Mouse (Mus musculus): Measurements from ENCODE around the gene Ssbp2. TPM values are rescaled to one million over a fixed set of nuclear protein-coding genes. Genes with fewer than 3 reads are reported as not detected.

Ssbp2 gene
- polyA plus RNA-seq, 1 experiment from 2014 or later: 30.1 TPM

DNA sequence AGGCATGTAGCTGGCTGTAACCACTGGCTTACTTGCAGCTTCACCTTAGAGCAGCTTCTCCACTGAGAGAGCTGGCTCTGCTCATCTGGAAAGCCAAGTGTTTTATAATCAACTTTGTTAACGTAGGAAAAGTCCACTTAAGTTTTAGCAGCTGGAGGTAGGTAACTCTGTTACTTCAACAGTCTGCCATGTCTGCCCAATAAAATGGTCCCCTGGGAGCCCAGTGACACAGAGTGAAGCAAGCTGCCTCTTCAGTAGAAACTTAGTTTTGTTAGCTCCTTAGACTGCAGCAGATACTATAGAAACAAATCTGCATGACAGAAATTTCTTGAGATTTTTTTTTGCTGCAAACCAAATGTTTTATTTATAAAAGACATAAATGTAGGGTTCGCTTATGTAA, 202.7 kb downstream of the Ssbp2 start:
- no peaks in the 10 kb centered on the region for H3K36me3 ChIP-seq (ENCODE audit: control insufficient read depth, insufficient read depth)
- H3K9me3 ChIP-seq (ENCODE audit: control insufficient read depth): no peaks in the 10 kb centered on the region
- no peak for ATAC-seq
- H3K4me3 ChIP-seq (ENCODE audit: low read depth, low read length): no peak overlapping the region
- TF ChIP-seq CTCF (IDR thresholded peaks at IDR 0.05; ENCODE audit: low read depth): no peak
- 64% methylated on average over 2 of the region's 2 CpGs for WGBS
- no peak overlapping the region for H3K4me2 ChIP-seq (replicated peaks; ENCODE audit: low read depth)
- H3K9ac ChIP-seq (ENCODE audit: low read depth, low read length): no peak overlapping the region
- no peaks in the 10 kb centered on the region for H3K27me3 ChIP-seq (replicated peaks; ENCODE audit: control insufficient read depth, insufficient read depth, low read length)
- H3K4me1 ChIP-seq (replicated peaks; ENCODE audit: control insufficient read depth, insufficient read depth, low read length): no peaks in the 10 kb centered on the region
- no peak overlapping the region for H3K27ac ChIP-seq (ENCODE audit: low read depth, low read length)

DNA sequence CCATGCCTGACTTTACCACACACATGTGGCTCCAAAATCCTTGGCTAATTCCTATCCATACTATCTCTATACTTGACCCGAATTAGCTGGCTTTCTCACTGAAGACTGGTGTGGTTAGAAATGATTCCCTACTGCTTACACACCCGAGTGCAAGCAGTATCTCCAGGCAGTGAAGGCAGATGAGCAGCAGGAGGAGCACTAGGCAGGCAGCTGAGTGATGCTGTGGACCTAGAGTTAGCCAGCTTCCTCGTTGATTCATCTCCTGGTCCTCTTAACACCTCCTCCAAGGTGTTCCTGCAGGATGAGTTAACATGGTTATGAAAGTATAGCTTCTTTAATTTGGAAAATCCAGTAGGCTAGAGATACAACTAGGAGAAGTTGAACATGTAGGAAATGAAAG, 213.2 kb downstream of the Ssbp2 start:
- WGBS: 72% methylated on average over 3 of the region's 3 CpGs
- H3K4me2 ChIP-seq (replicated peaks; ENCODE audit: low read depth): no peak overlapping the region
- no peak for ATAC-seq
- H3K4me3 ChIP-seq (ENCODE audit: low read depth, low read length): no peak overlapping the region
- H3K36me3 ChIP-seq (ENCODE audit: control insufficient read depth, insufficient read depth): no peaks in the 10 kb centered on the region
- H3K4me1 ChIP-seq (replicated peaks; ENCODE audit: control insufficient read depth, insufficient read depth, low read length): no peaks in the 10 kb centered on the region
- no peak overlapping the region for H3K9ac ChIP-seq (ENCODE audit: low read depth, low read length)
- H3K27me3 ChIP-seq (replicated peaks; ENCODE audit: control insufficient read depth, insufficient read depth, low read length): no peaks in the 10 kb centered on the region
- peak; percentile 28 for TF ChIP-seq CTCF (IDR thresholded peaks at IDR 0.05; ENCODE audit: low read depth)
- H3K27ac ChIP-seq (ENCODE audit: low read depth, low read length): no peak overlapping the region
- H3K9me3 ChIP-seq (ENCODE audit: control insufficient read depth): no peaks in the 10 kb centered on the region

DNA sequence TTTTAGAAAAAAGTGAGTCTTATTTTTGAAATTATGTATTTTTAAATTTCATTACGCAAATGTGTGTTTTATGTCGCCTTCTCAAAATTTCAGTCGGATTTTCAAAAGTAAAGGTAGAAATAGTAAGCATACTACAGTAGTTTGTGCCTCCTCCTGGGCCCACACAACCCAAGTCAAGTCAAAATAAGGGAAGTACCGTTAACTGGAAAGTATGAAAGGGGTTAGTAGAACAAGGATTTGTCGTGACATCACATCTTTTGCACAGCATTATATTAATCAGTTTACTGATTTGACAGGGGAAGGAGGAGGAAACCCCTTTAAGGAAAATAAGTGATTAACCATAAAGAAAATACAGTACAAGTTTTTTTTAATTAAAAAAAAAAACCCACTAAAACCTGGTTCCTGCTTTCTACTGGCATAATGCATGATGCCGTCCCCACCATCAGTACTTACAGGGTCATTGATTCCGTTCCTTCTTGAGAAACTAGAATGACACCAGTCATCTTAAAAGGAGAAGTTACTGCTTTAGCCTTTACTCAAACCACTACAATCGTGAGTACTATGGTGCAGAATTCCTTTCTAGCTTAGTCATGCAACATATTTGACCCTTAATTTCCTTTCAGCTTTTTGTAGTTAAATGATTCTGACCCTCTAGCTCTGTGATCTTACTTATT, 220.8 kb downstream of the Ssbp2 start:
- Histone ChIP-seq H3K4me2 (replicated peaks; ENCODE audit: low read depth) (no peak overlapping the region), H3K9me3 (ENCODE audit: control insufficient read depth) (no peaks in the 10 kb centered on the region), H3K4me3 (ENCODE audit: low read depth, low read length) (no peak overlapping the region), H3K9ac (ENCODE audit: low read depth, low read length) (no peak overlapping the region), H3K4me1 (replicated peaks; ENCODE audit: control insufficient read depth, insufficient read depth, low read length) (no peaks in the 10 kb centered on the region), H3K36me3 (ENCODE audit: control insufficient read depth, insufficient read depth) (no peaks in the 10 kb centered on the region), H3K27ac (ENCODE audit: low read depth, low read length) (no peak overlapping the region), H3K27me3 (replicated peaks; ENCODE audit: control insufficient read depth, insufficient read depth, low read length) (no peaks in the 10 kb centered on the region)
- no peak for TF ChIP-seq CTCF (IDR thresholded peaks at IDR 0.05; ENCODE audit: low read depth)
- WGBS: 88% methylated on average over 8 of the region's 8 CpGs
- ATAC-seq: no peak

DNA sequence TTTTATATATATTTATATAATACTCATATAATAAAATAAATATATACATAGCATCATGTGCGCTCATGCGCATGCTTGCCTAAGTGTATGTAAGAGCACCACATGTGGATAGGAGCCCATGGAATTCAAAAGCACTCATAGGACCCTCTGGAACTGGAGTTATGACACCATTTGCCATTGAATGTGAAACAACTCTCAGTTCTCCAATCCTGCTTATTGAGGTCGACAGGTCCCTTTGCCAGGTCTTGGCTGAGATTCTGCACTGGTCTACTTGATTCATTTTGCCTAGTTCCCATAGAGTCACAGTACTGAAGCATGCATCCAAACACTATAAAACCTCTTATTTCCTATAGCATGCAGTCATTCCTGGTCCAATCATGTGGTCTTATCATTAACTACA, 221.4 kb downstream of the Ssbp2 start:
- TF ChIP-seq CTCF (IDR thresholded peaks at IDR 0.05; ENCODE audit: low read depth): no peak
- H3K36me3 ChIP-seq (ENCODE audit: control insufficient read depth, insufficient read depth): no peaks in the 10 kb centered on the region
- no peak overlapping the region for H3K4me2 ChIP-seq (replicated peaks; ENCODE audit: low read depth)
- no peaks in the 10 kb centered on the region for H3K27me3 ChIP-seq (replicated peaks; ENCODE audit: control insufficient read depth, insufficient read depth, low read length)
- no peak overlapping the region for H3K9ac ChIP-seq (ENCODE audit: low read depth, low read length)
- no peaks in the 10 kb centered on the region for H3K4me1 ChIP-seq (replicated peaks; ENCODE audit: control insufficient read depth, insufficient read depth, low read length)
- no peak overlapping the region for H3K4me3 ChIP-seq (ENCODE audit: low read depth, low read length)
- H3K9me3 ChIP-seq (ENCODE audit: control insufficient read depth): no peaks in the 10 kb centered on the region
- H3K27ac ChIP-seq (ENCODE audit: low read depth, low read length): no peak overlapping the region
- WGBS: 88% methylated on average over 3 of the region's 3 CpGs
- no peak for ATAC-seq

DNA sequence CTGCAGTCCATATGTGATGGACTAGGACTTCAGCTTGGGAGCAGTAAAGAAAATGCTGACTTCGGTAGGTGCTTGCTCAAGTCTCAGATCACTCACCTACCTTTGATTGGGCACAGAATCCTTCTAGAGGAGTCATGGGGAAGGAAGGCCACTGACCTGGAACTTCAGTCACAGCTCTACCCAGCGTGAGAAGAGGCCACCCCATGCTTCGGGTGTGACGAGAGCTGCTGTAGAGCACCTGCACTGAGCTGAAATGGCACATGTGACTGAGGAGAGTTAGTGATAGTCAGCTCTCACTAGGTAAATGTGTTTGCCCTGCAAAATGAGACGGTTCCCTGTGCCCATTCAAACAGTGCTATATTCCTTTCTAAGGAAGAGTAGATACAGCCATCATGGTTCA, 230.0 kb downstream of the Ssbp2 start:
- no peak overlapping the region for H3K4me3 ChIP-seq (ENCODE audit: low read depth, low read length)
- TF ChIP-seq CTCF (IDR thresholded peaks at IDR 0.05; ENCODE audit: low read depth): no peak
- no peaks in the 10 kb centered on the region for H3K9me3 ChIP-seq (ENCODE audit: control insufficient read depth)
- no peaks in the 10 kb centered on the region for H3K36me3 ChIP-seq (ENCODE audit: control insufficient read depth, insufficient read depth)
- H3K4me1 ChIP-seq (replicated peaks; ENCODE audit: control insufficient read depth, insufficient read depth, low read length): no peaks in the 10 kb centered on the region
- H3K9ac ChIP-seq (ENCODE audit: low read depth, low read length): no peak overlapping the region
- H3K27me3 ChIP-seq (replicated peaks; ENCODE audit: control insufficient read depth, insufficient read depth, low read length): no peaks in the 10 kb centered on the region
- H3K4me2 ChIP-seq (replicated peaks; ENCODE audit: low read depth): 0 out of 2 replicates have a peak overlapping the region, but pooled peaks have one; percentile 6
- ATAC-seq: peak; percentile 78
- 69% methylated on average over 5 of the region's 5 CpGs for WGBS
- H3K27ac ChIP-seq (ENCODE audit: low read depth, low read length): no peak overlapping the region

DNA sequence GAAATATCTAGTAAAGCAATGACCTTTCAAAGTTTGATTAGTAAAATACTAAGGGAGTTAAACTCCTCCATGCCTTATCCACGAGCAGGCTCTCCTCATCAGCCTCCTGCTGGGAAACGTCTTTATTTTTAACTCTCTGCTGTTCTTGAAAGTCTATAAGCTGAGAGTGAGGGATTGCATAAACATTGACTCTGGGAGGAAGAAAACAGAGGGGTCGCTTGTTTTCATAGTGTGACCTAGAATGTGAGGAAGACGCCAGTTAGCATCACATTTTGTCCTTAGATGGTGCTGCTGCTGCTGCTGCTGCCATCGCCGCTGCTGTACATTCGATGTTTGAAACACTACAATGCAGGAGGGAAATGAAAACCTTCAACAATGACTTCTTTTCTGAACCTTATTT, 233.5 kb downstream of the Ssbp2 start:
- ATAC-seq: no peak
- WGBS: 49% methylated on average over 7 of the region's 7 CpGs

More for the DNA sequence above, 233.5 kb downstream of the Ssbp2 start:
- no peak for TF ChIP-seq CTCF (IDR thresholded peaks at IDR 0.05; ENCODE audit: low read depth)
- Histone ChIP-seq H3K36me3 (ENCODE audit: control insufficient read depth, insufficient read depth) (no peaks in the 10 kb centered on the region), H3K9ac (ENCODE audit: low read depth, low read length) (no peak overlapping the region), H3K4me1 (replicated peaks; ENCODE audit: control insufficient read depth, insufficient read depth, low read length) (no peaks in the 10 kb centered on the region), H3K4me2 (replicated peaks; ENCODE audit: low read depth) (no peak overlapping the region), H3K4me3 (ENCODE audit: low read depth, low read length) (no peak overlapping the region), H3K27me3 (replicated peaks; ENCODE audit: control insufficient read depth, insufficient read depth, low read length) (no peaks in the 10 kb centered on the region), H3K9me3 (ENCODE audit: control insufficient read depth) (no peaks in the 10 kb centered on the region), H3K27ac (ENCODE audit: low read depth, low read length) (no peak overlapping the region)
